Mouse (Mus musculus) right cerebral cortex, postnatal 14 days (tissue): Measurements from ENCODE around the gene Parp1.
"Not testable (repeated sequence)": the region's sequence is repeated elsewhere in the genome, so short reads cannot be mapped to it uniquely, and the experiment has no call there.

Experiments used
- DNase-seq: peaks from one replicate; pipeline ENCODE4 v3.0.0; 2022

Parp1 gene

GRCm38 (mm10) chr1:180564885-180565284 lies 3.8 kb upstream of the Parp1 start:
- no peak for DNase-seq

- DNase-seq: no peak
These were observed 963 bp upstream of the Parp1 start for GRCm38 (mm10) chr1:180567761-180568160.

GRCm38 (mm10) chr1:180568248-180568647 lies 476 bp upstream of the Parp1 start:
- no peak for DNase-seq

- DNase-seq: no peak
These were observed 729 bp downstream of the Parp1 start for GRCm38 (mm10) chr1:180569453-180569852.

GRCm38 (mm10) chr1:180570181-180570580 lies 1.5 kb downstream of the Parp1 start:
- DNase-seq: no peak

GRCm38 (mm10) chr1:180571018-180571589 lies 2.4 kb downstream of the Parp1 start:
- no peak for DNase-seq

- DNase-seq: not testable (repeated sequence)
These were observed 3.0 kb downstream of the Parp1 start for GRCm38 (mm10) chr1:180571721-180572120.

GRCm38 (mm10) chr1:180572154-180572553 lies 3.4 kb downstream of the Parp1 start:
- no peak for DNase-seq

GRCm38 (mm10) chr1:180576524-180576923 lies 7.8 kb downstream of the Parp1 start:
- no peak for DNase-seq

GRCm38 (mm10) chr1:180577837-180578236 lies 9.1 kb downstream of the Parp1 start:
- no peak for DNase-seq

GRCm38 (mm10) chr1:180587792-180588442 lies 19.2 kb downstream of the Parp1 start:
- no peak for DNase-seq

GRCm38 (mm10) chr1:180600578-180600977 lies 31.9 kb downstream of the Parp1 start:
- DNase-seq: no peak

- no peak for DNase-seq
These were observed 33.1 kb downstream of the Parp1 start for GRCm38 (mm10) chr1:180601806-180602205.

GRCm38 (mm10) chr1:180604579-180604978 lies 35.9 kb downstream of the Parp1 start:
- peak; percentile 64 for DNase-seq

GRCm38 (mm10) chr1:180606106-180606505 lies 37.4 kb downstream of the Parp1 start:
- no peak for DNase-seq

GRCm38 (mm10) chr1:180606796-180607577 lies 38.3 kb downstream of the Parp1 start:
- no peak for DNase-seq

GRCm38 (mm10) chr1:180607578-180607879 lies 38.8 kb downstream of the Parp1 start:
- no peak for DNase-seq

GRCm38 (mm10) chr1:180611842-180612241 lies 43.1 kb downstream of the Parp1 start:
- not testable (repeated sequence) for DNase-seq

- no peak for DNase-seq
These were observed 48.0 kb downstream of the Parp1 start for GRCm38 (mm10) chr1:180616762-180617161.

- DNase-seq: no peak
These were observed 53.7 kb downstream of the Parp1 start for GRCm38 (mm10) chr1:180622389-180622788.

- DNase-seq: no peak
These were observed 55.2 kb downstream of the Parp1 start for GRCm38 (mm10) chr1:180623911-180624310.

GRCm38 (mm10) chr1:180626141-180626540 lies 57.4 kb downstream of the Parp1 start:
- DNase-seq: no peak

GRCm38 (mm10) chr1:180637796-180638195 lies 69.1 kb downstream of the Parp1 start:
- DNase-seq: not testable (repeated sequence)
